Mouse (Mus musculus) E14TG2a.4 (cell line): ENCODE results near the gene Pdpk1.

Experiments used
- CTCF ChIP-seq: conservative IDR thresholded peaks from 2 replicates; pipeline ENCODE4 v1.5.1; 2014; ENCODE audit warnings: low read length
- POU5F1 ChIP-seq: IDR thresholded peaks from 2 replicates; pipeline ENCODE4 v1.6.1; 2014; ENCODE audit warnings: low read length, borderline replicate concordance

GRCm38 (mm10) chr17:24077101-24077500 is 73.6 kb downstream of the Pdpk1 start:
- TF ChIP-seq CTCF (no peak), POU5F1 (no peak)
